Mouse (Mus musculus) layer of hippocampus, adult 6 months (tissue): ENCODE results near the gene Irgm2. TPM values are rescaled to one million over a fixed set of nuclear protein-coding genes. Genes with fewer than 3 reads are reported as not detected.

Experiments used
- long read RNA-seq, 2 experiments: library from polyadenylated mRNA; unstranded; transcript quantifications; one replicate each; pipeline ENCODE4 v2.0.0; 2019 to 2020
- polyA plus RNA-seq: library from polyadenylated mRNA; unstranded; fragments of <200 nt; fragmentation: Nextera tagmentation; gene quantifications from 2 replicates; pipeline ENCODE4 v1.2.3, GENCODE M21; 2021

Irgm2 gene
- 1.7 and 1.8 TPM in 2 replicates for polyA plus RNA-seq
- long read RNA-seq, experiment 1, partial matches to known transcripts: 0 of 4 reads
- long read RNA-seq, experiment 1, other reads (novel, unspliced or antisense): 2 of 4 reads
- long read RNA-seq, experiment 2, transcript Irgm2-202 (2 exons, 3,459 nt): major isoform, 7 of 10 reads
- long read RNA-seq, experiment 2, partial matches to known transcripts: 0 of 10 reads
- long read RNA-seq, experiment 2, other reads (novel, unspliced or antisense): 2 of 10 reads

DNA sequence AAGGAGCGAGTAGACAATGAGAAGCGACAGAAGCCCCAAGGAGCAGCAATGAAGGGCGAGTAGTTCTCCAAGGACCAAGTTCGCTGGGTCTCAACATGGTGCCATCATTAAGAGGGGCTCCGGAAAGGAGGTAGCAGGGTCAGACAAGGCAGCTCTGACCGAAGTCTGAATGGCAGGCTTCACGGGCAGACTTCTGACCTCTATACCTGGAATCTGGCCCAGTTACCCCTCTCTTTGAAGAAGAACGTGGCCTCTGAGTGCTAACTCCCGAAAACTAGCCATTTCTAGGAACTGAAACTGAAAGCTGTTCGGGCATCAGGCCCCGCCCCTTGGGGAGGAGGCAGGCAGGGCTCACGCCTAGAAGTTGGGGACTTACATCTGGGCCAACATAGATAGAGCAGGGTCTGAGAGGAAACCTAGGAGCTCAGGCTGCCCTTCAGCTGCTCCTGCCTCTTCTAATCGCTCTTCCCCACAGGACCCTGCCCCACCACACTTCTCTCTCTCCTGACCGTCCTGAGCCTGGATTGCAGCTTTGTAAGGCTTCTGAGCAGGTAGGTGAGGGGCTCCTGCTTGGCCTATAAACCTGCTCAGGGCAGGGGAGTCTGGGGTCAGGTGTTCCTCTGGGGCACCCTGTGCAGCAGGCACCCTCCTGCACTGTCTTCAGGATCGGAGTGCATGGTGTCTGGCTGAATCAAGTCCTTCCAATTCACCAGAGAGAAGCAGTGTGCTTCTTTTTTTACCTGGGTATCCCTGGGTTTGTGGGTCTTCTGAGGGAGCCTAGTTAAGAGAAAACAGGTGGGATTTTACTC is at the start of gene Irgm2, which contains the start of gene Igtp:
Gene Irgm2, plus strand, starts transcription at position 390 of the 809 bp plus-strand sequence.
Gene Igtp, plus strand, starts transcription at position 328 of the 809 bp plus-strand sequence.

DNA sequence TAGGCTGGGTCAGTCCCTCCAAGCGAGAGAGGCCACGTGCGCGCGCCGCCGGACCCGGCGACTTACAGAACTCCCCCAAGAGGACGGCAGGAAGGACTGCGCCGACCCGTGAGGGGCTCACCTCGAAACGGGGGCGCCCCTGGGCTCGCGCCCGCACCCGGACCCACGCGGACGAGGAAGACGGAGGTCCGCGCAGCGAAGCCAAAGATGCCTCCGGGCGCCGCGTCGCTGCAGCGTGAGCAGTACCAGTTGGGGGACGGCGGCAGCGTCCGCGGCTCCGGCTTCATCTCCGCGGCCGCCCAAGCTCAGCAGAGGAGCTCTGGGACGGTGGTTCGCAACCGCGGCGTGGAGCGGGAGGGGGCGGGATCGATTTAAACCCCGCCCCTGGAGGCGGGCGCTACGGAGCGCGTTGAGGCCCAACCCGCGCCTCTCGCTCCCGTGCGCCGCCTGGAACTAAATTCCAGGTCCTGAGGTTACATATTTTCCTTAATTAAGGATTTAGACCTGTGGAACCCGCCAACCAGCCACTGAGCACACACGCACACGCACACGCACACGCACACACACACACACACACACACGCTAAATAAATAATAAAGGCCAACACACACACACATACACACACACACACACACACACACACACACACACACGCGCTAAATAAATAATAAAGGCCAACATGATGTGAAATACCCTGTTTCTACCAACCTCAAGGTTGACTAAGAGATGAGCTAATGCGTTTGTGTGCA is 31.1 kb upstream of the Irgm2 start, which contains the start of gene Gemin5:
Gene Gemin5, minus strand, starts transcription at position 373 of the 749 bp plus-strand sequence.

DNA sequence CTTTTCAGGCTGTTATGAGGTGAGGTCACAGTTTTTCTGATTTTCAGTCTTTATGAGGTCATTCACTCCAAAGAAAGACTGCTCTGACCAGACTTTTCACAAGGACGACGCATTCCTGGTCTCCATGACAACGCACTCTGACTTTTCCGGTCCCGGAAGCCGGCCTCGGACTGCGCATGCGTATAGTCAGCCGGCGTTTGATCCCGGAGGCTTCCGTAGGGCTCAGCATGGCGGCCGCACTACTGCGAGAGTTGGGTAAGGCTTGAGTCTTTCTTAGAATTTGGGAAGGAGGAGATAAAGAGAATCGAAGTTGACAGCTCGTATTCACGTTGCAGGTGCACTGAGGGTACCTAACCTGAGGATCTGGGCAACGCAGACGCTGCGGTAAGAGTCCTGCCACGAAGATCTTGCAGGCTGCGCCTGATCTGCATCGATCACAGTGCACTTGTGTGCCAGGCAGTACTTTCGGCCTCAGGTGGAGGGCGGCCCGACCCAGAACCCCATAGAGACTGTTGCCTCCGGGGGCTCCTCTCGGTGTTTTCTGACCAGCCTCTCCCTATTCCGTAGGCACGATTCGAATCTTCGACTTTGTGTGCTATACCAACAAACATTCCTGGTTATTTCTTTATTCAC is 27.8 kb upstream of the Irgm2 start, which contains the start of gene Mrpl22:
Gene Mrpl22, plus strand, starts transcription at position 203 of the 633 bp plus-strand sequence.

Other genes with a start within 250 kb of the Irgm2 start
- gene Larp1, start 190.6 kb upstream of the Irgm2 start, polyA plus RNA-seq: 4.5 and 4.6 TPM in 2 replicates
- not detected in 2 replicates for gene Gm12248, start 106.5 kb upstream of the Irgm2 start, polyA plus RNA-seq
- gene Cnot8, start 95.5 kb upstream of the Irgm2 start, polyA plus RNA-seq: 59.2 and 66.7 TPM in 2 replicates
- gene Gemin5, start 31.1 kb upstream of the Irgm2 start, polyA plus RNA-seq: 3.5 and 3.7 TPM in 2 replicates
- 97.5 and 107 TPM in 2 replicates for gene Mrpl22, start 28.0 kb upstream of the Irgm2 start, polyA plus RNA-seq
- 4.5 and 6.0 TPM in 2 replicates for gene Igtp, start 62 bp upstream of the Irgm2 start, polyA plus RNA-seq
- not detected in 2 replicates for gene 4930438A08Rik, start 75.2 kb downstream of the Irgm2 start, polyA plus RNA-seq
- 4.4 and 6.1 TPM in 2 replicates for gene Zfp692, start 107.5 kb downstream of the Irgm2 start, polyA plus RNA-seq
- gene Zfp672, start 130.7 kb downstream of the Irgm2 start, polyA plus RNA-seq: 30.0 and 30.5 TPM in 2 replicates
- gene Sh3bp5l, start 131.1 kb downstream of the Irgm2 start, polyA plus RNA-seq: 15.5 and 17.7 TPM in 2 replicates
- 0.18 TPM in 1 of 2 replicates, not detected in the other for gene Lypd8, start 179.4 kb downstream of the Irgm2 start, polyA plus RNA-seq
- not detected in 2 replicates for gene 1810065E05Rik, start 221.5 kb downstream of the Irgm2 start, polyA plus RNA-seq
- gene Gm12253, start 232.9 kb downstream of the Irgm2 start, polyA plus RNA-seq: not detected in 2 replicates